Mouse (Mus musculus) heart, postnatal 36 days (tissue): ENCODE results near the gene Defb18. TPM values are rescaled to one million over a fixed set of nuclear protein-coding genes. Genes with fewer than 3 reads are reported as not detected.
"Not testable (repeated sequence)": the region's sequence is repeated elsewhere in the genome, so short reads cannot be mapped to it uniquely, and the experiment has no call there.

Source experiments
- DNase-seq, 2 experiments: peaks; one replicate each; pipeline ENCODE4 v3.0.0; 2021 to 2022
- intact Hi-C: fragments of 180-260 bp; cut with DNase I; formaldehyde crosslinking; loops from one replicate; pipeline ENCODE4 v1.15.1; 2025
- total RNA-seq, 2 experiments: library from RNA; stranded (reverse); gene quantifications; 2 replicates each; pipeline ENCODE4 v1.2.3; 2021

Defb18 gene
- total RNA-seq = not detected

DNA sequence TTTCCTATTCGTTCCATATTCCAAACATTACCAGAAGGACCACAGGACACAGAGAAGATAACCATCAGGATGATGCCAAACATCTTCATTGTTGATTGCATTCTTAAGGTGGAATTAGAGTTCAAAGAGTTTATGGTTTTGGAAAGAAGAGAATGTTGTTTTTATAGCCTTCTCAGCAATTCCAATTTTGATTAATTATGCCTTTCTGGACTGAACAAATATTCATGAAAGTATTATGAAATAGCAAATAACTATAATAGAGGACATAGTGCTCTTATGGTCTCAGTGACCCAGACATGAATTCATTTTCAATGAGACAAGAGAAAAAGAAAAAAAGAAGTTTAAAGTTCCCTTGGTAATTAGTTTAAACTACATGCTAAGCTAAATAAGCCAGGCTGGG is at the start of gene Defb18:
Gene Defb18, minus strand, starts transcription at position 101 of the 400 bp plus-strand sequence.
- no peak for DNase-seq
- intact Hi-C loops = no loop called here

DNA sequence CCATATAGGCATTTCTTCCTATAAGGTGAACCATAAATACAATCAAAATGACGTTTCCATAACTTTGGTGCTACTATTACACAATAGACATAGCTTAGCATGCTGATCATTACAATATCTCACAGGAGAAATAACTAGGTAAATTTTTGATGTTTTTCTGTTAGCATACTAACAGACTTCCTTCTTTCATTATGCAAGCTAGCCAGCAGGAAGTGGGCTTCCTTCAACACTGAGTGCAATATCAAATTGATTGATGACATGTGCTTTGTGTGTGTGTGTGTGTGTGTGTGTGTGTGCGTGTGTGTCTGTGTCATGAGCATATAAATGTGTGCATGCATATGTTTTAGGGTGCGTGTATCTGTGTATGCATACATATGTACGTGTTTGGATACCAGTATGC is 33.9 kb upstream of the Defb18 start:
- no peak for DNase-seq
- intact Hi-C loops = no loop called here

DNA sequence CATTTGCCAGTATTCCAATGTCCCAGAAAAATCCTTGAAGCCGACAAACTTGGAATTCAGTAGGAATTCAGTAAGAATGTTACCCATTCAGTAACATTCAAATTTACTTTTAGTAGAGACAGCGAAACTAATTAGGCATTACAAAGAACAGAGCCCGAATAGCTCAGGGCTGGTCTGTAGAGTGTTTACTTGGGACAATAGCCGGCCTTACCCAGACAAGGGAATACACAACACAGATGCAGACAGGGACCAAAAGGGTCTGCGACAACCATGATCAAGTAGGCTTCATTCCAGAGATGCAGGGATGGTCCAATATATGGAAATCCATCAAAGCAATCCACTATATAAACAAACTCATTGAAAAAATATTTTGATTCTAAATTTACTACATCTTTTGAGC is 31.6 kb upstream of the Defb18 start:
- intact Hi-C loops = no loop called here

DNA sequence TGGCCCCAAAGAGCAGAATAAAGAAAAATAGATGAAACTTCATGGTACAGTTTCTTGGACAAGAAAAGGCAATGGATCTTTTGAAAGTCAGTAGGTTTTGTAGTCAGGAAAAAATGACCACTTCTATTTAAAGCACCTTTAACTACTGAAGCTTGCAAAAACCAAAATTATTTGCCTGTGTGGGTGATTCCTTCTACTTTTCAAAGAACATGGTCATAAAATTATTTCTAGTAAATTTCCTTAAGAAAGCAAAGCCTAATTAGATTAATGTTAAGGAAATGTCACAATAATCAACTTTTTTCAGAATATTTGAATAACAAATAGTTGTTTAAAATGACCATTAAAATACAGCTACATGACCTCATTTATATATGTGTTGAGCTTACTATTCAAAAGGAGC is 27.8 kb upstream of the Defb18 start, which contains the start of gene Defb41:
Gene Defb41, minus strand, starts transcription at position 101 of the 400 bp plus-strand sequence.
- DNase-seq = no peak
- intact Hi-C loops = no loop called here

More for the DNA sequence above, 31.6 kb upstream of the Defb18 start:
- no peak for DNase-seq

DNA sequence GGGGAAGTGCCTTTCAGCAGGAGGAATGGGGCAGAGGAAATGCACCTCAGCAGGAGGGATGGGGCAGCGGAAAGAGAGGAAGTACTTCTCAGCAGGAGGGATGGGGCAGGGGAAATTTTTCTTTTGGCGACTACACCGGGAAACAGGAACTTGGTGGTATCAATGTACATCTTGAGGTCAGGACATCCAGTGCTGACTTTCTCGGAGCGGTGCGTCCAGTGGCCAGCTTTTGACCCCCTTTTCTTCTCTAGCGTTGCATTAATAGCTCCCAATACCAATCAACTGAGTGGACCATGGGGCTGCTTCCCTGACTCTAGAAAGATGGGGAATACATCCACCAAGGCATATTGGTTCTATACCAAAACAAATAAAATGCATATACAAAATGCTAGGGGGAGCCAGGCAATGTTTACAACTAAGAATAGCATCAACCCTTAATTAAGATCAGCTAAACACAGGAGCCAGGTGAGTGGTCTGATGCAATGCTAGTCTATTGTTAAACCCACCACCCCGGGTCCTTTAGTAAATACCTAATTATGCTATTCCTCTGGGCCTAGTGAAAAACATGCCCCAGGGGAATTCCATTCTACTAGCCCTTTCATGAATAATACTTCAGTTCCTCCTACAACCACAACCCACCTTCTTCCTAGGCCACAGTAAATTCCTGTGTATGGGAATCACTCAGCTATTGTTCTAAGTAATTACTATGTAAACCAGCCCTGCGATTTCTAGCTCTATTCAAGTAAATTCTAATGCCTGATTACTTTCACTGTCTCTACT is 8.7 kb upstream of the Defb18 start:
- DNase-seq, intact Hi-C loops: not testable (repeated sequence)

DNA sequence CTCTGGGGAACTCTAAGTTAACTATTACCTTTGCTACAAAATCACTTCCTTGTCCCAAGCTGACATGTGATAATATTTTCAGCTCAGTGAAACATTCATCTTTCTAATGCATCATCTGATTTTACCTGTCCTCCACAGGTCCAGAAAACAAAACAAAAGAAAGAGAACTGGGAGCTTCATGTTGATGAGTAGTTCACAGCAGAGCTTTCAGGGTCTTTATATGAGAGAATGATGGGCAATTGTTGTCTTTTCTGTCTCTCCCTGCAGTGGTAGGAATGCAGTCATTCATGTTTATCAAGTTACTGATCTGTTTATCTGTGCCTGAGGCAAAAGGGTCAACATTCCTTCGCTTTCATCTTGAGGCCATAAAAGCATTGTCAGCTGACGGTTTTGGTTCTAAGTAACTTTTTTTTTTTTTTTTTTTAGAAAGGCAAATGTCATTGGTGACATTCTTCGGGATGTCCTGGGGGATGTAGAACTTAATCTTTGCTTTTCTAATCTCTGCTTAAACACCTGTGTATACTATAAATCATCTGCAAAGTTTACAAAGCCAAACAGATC is 13.8 kb downstream of the Defb18 start:
- DNase-seq = no peak
- intact Hi-C loops = no loop called here

DNA sequence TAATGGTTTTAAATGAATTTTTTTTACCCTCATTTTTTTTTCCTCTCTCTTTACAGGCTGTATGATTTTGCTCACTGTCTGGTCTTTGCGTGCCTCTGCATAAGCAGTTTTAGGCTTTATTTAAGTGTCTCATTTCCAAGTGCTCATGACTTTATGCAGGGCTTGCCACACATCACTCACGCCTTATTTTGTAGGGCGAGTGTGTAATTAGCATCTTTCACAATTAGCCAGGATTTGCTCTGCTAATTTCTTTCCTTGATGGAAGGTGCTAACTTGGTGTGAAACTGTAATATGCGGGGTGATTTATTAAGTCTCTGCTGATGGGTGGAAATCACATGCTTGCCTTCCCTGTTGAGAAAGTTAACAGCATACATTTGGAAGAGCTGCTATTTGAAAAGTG is 45.5 kb downstream of the Defb18 start:
- no peak for DNase-seq
- intact Hi-C loops = no loop called here

DNA sequence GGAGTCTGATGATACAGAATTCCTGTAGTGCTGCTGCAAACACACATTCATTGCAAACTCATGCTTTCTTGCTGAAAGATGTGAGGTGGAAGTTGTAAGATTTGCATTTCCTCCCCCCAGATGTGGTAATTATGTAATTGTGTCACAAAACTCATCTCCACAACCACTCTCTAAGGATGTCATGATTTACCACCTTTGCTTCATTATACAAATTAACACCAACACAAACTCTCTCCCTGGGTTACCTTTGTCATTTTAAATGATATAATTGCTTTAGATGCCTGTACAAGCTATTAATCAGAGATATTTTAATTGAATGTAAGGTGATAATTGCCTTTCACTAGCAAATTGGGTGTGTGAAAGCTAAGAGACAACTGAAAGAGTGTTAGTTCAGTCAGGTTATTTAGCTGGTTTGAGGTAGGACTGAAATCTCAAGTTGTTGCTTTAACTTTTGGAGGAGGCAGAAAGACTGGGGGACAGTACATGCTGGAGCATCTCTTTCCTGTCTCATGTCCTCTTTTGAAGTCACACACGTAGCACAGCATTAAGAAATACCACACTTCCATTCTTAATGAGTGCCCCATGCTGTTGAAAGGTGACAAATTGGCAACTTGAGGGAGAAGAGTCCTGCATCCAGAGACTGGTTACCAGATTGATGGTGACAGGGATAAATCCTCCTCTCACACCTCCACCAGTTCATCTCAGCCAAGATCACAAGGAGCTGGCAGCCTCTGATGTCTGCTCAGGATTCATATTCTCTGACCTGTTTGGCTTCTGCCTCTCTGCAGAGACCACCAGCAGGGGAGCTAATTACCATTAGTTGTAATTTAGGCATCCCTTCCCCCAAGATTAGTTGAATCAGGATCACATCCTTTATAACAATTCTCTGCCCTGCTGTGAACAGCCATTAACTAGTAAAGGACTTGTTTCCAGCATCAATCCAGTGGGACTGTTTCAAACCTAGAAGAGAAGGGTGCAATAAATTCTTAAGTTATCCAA is 46.2 kb downstream of the Defb18 start:
- no peak for DNase-seq
- intact Hi-C loops = no loop called here

Other genes starting within 250 kb of the Defb18 start
- not detected for gene Crisp4, start 91.5 kb downstream of the Defb18 start, total RNA-seq
- gene Defb41, start 27.7 kb upstream of the Defb18 start, total RNA-seq = not detected